Mouse (Mus musculus): ENCODE data around the gene Mt4. TPM values are rescaled to one million over a fixed set of nuclear protein-coding genes. Genes with fewer than 3 reads are reported as not detected.

The Mt4 gene
- polyA plus RNA-seq, 1 experiment from 2014 or later, result not detected

DNA sequence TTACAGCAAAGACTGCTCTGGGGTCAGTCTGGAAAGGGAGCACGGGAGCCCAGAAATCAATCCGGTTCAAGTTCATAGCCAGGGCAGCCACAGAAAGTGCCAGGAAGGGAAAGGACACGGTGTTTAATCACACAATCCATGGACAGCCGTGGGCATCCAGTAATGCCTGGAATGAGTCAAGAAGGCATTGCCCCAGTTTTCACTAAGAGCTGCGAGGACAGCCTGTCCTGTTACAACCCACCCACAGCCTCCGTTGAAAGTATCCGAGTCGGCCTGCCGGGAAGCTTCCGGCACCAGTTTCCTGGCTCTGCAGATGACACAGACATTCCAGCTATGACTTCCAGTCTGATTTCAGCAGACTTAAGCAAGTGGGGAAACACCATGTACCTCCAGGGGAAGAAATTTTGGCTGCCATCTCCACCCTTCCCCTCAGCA, 34.3 kb downstream of the Mt4 start:
- H3K36me3 ChIP-seq, result no peaks in the 10 kb centered on the region
- H3K9me3 ChIP-seq (replicated peaks), result no peaks in the 10 kb centered on the region
- H3K4me3 ChIP-seq, result peak overlapping the region; percentile 58
- 38% methylated on average over 10 of the region's 10 CpGs for WGBS
- peaks cover 26% of the 10 kb centered on the region for H3K4me1 ChIP-seq (replicated peaks)
- ATAC-seq (replicated peaks; ENCODE audit: insufficient number of reproducible peaks, insufficient read depth, low FRiP score, low read depth), result no peak
- peaks cover 59% of the 10 kb centered on the region for H3K27me3 ChIP-seq
- H3K4me2 ChIP-seq, result peak overlapping the region; percentile 97
- H3K27ac ChIP-seq, result no peak overlapping the region
- H3K9ac ChIP-seq, result no peak overlapping the region

DNA sequence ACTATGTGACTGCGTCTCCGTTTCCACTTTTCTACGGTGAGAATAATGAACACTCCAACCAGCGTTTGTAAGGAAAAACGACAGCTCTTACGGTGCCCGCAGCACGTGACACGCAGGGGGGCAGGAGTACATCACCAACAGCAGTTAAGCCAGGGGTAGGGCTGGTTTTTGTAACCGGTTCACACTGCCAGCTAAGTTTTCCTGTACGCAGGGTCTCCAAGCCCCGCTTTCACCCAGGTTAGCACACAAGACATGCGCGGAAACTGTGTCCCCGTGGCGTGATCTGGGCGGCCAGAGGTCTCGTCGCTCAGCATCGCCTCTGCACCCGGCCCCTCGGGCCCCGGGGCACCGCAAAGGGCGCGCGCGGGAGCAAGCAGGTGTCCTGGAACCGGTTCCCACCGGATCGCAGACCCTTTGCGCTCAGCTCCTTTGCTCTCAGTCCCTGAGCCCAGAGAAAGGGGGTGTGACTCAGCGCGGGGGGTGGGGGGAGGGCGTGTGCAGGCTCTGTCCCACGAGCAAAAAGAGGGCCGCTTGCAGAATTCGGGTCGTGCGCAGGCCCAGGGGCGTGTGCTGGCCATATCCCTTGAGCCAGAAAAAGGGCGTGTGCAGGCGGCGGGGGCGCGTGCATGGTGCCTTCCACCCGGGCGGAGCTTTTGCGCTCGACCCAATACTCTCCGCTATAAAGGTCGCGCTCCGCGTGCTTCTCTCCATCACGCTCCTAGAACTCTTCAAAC, 35.2 kb downstream of the Mt4 start, which contains the start of gene Mt2:
Gene Mt2, plus strand, starts transcription at position 590 of the 734 bp plus-strand sequence.
- H3K36me3 ChIP-seq, result no peaks in the 10 kb centered on the region
- ATAC-seq (replicated peaks; ENCODE audit: insufficient number of reproducible peaks, insufficient read depth, low FRiP score, low read depth), result peak; percentile 82
- H3K27ac ChIP-seq, result peak within 1 kb of the TSS; percentile 29

DNA sequence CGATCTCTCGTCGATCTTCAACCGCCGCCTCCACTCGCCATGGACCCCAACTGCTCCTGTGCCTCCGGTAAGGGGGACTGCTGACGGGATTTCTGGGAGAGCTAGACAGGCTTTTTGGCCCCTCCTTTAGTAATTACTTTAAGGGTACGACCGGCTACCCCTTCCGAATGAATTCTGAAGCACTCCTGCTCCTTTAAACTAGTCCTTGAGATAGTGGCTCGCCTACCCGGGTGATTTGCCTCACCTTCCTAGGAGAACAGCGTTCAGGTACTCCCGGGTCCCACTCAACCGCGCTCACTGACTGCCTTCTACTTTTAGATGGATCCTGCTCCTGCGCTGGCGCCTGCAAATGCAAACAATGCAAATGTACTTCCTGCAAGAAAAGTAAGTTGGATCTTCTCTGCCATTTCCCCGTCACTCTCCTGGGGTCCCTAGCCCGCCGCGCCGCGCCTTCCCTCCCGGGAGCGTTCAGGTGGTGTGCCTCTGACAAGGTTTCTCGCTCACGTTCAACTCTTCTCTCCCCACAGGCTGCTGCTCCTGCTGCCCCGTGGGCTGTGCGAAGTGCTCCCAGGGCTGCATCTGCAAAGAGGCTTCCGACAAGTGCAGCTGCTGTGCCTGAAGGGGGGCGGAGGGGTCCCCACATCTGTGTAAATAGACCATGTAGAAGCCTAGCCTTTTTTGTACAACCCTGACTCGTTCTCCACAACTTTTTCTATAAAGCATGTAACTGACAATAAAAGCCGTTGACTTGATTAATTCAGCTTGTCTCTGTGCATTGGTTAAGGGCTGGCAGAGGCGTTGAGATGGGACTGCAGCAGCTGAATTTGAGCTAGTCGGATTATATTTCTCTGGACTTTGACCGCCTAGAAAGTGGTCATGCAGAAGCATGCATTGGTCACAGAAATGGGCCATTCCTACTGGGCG, 36.1 kb downstream of the Mt4 start:
- Histone ChIP-seq H3K4me2 (peak overlapping the region; percentile 97), H3K27me3 (peaks cover 72% of the 10 kb centered on the region), H3K4me3 (peak overlapping the region; percentile 58), H3K4me1 (replicated peaks) (peaks cover 24% of the 10 kb centered on the region), H3K9me3 (replicated peaks) (no peaks in the 10 kb centered on the region), H3K27ac (peak overlapping the region; percentile 29; the same call in 1 of the 2 replicates), H3K36me3 (no peaks in the 10 kb centered on the region), H3K9ac (peak overlapping the region; percentile 56)
- no peak for ATAC-seq (replicated peaks; ENCODE audit: insufficient number of reproducible peaks, insufficient read depth, low FRiP score, low read depth)
- 3% methylated on average over 39 of the region's 39 CpGs for WGBS

More for the DNA sequence above, 35.2 kb downstream of the Mt4 start, which contains the start of gene Mt2:
- Histone ChIP-seq H3K4me3 (peak within 1 kb of the TSS; percentile 58), H3K9ac (peak within 1 kb of the TSS; percentile 56), H3K4me2 (peak within 1 kb of the TSS; percentile 97), H3K4me1 (replicated peaks) (peaks cover 24% of the 10 kb centered on the region), H3K9me3 (replicated peaks) (no peaks in the 10 kb centered on the region), H3K27me3 (peaks cover 68% of the 10 kb centered on the region)
- WGBS, result under 1% methylated on average over 56 of the region's 56 CpGs

DNA sequence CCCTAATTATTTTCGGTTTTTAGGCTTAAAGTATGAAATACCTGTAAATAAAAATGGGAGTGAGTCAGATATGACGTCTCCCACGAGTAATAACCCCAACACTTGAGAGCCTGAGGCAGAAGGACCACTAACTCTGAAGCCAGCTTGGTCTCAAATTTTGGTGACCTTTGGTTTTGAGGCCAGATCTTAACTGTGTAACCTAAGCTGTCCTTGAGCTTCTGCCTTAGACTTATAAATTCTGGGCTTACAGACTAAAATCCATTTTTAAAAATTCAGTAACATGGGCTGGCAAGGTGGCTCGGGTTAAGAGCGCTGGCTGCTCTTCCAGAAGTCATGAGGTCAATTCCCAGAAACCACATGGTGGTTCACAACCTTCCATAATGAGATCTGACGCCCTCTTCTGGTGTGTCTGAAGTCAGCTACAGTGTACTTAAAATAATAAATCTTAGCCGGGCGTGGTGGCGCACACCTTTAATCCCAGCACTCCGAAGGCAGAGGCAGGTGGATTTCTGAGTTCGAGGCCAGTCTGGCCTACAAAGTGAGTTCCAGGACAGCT, 36.9 kb downstream of the Mt4 start:
- Histone ChIP-seq H3K27me3 (peaks cover 76% of the 10 kb centered on the region), H3K9ac (no peak overlapping the region), H3K36me3 (no peaks in the 10 kb centered on the region), H3K4me2 (peak overlapping the region; percentile 97), H3K9me3 (replicated peaks) (no peaks in the 10 kb centered on the region), H3K4me3 (no peak overlapping the region), H3K4me1 (replicated peaks) (peaks cover 29% of the 10 kb centered on the region), H3K27ac (no peak overlapping the region)
- 54% methylated on average over 11 of the region's 11 CpGs for WGBS
- ATAC-seq (replicated peaks; ENCODE audit: insufficient number of reproducible peaks, insufficient read depth, low FRiP score, low read depth), result no peak

DNA sequence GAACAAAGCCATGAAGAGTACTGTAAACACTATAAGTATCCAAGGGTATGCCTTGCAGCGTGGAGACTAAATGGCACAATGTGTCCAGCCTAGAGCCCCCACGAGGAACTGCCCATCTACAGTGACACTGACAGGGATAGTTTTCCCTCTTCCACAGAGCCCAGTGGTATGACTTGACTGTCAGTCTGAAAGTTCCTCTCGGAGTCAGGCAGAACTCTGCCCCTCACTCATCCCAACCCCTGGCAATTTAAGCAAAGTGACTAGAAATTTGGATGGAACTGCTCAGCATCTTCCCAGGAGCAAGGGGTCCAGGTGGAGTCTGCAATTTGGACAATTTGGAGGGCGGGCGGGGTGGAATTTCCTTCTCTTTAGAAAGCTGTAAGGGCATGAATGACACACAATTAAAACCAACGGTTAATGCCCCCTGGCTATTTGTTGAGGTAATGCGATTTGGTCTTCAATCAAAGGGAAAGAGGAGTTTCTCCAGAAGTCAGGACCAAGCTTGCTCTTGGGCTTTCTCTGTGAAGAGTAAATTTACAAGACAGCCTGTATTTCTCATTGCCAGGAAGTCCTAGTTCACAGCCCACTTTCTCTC, 37.7 kb downstream of the Mt4 start:
- H3K4me1 ChIP-seq (replicated peaks), result peaks cover 32% of the 10 kb centered on the region
- 34% methylated on average over 7 of the region's 7 CpGs for WGBS
- no peaks in the 10 kb centered on the region for H3K9me3 ChIP-seq (replicated peaks)
- H3K36me3 ChIP-seq, result no peaks in the 10 kb centered on the region
- no peak for ATAC-seq (replicated peaks; ENCODE audit: insufficient number of reproducible peaks, insufficient read depth, low FRiP score, low read depth)
- H3K27me3 ChIP-seq, result peaks cover 76% of the 10 kb centered on the region
- H3K4me2 ChIP-seq, result no peak overlapping the region
- H3K27ac ChIP-seq, result no peak overlapping the region
- no peak overlapping the region for H3K4me3 ChIP-seq
- no peak overlapping the region for H3K9ac ChIP-seq

DNA sequence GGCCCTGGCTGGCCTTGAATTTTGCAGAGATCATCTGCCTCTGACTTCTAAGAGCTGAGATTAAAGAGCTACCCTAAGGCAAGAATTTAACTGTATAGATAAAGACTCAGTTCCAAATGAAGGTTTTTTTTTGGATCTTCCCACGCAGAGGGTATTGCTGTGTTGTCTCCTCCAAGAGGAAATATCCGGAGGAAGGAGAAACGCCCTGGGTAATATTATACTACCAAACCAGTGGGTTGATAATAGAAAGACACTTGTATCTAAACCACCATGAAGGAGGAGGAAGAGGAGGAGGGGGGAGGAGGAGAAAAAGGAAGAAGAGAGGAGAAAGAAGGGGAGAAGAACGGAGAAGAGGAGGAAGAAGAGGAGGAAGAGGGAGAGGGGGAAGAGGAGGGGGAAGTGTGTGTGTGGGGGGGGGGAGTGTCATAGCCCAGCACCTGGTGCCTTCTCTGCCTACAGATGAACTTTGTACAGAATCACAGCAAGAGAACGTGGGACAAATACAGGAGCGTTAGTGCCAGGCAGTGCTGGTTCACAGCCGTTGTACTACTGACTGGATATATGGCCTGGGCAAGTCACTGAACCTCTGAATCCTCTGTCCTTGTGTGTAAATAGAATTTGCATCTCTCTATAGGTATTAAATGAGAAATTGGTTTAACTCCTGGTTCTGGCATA, 40.9 kb downstream of the Mt4 start:
- peaks cover 69% of the 10 kb centered on the region for H3K27me3 ChIP-seq
- no peak for ATAC-seq (replicated peaks; ENCODE audit: insufficient number of reproducible peaks, insufficient read depth, low FRiP score, low read depth)
- peak overlapping the region; percentile 93; the same call in 1 of the 2 replicates for H3K27ac ChIP-seq
- H3K4me2 ChIP-seq, result peak overlapping the region; percentile 81; the same call in 1 of the 2 replicates
- H3K9ac ChIP-seq, result no peak overlapping the region
- H3K36me3 ChIP-seq, result no peaks in the 10 kb centered on the region
- H3K4me3 ChIP-seq, result no peak overlapping the region
- H3K4me1 ChIP-seq (replicated peaks), result peaks cover 23% of the 10 kb centered on the region
- H3K9me3 ChIP-seq (replicated peaks), result no peaks in the 10 kb centered on the region
- 66% methylated on average over 7 of the region's 7 CpGs for WGBS

DNA sequence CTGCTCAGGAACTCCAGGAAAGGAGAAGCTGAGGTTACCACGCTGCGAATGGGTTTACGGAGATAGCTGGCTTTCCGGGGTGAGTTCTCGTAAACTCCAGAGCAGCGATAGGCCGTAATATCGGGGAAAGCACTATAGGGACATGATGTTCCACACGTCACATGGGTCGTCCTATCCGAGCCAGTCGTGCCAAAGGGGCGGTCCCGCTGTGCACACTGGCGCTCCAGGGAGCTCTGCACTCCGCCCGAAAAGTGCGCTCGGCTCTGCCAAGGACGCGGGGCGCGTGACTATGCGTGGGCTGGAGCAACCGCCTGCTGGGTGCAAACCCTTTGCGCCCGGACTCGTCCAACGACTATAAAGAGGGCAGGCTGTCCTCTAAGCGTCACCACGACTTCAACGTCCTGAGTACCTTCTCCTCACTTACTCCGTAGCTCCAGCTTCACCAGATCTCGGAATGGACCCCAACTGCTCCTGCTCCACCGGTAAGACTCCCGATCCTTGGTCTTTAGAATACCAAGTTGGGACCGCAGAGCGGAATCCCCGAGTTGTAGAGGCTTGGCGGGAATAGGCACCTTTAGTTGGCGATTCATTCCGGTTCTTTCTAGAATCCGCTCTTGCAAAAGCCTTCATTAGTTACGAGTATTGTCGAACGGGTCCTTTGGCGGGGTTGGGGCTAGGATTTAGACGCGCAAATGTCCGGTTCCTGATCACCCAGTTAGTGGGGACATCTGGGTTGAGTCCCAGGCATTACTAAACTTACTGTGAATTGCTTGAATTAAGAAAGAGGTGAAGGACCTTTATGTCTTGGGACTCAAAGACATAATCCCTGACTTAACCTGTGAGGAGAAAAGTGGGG, 42.1 kb downstream of the Mt4 start, which contains the start of gene Mt1:
Gene Mt1, plus strand, starts transcription at position 226 of the 856 bp plus-strand sequence.
- H3K27ac ChIP-seq, result peak within 1 kb of the TSS; percentile 93
- peaks cover 63% of the 10 kb centered on the region for H3K27me3 ChIP-seq
- H3K4me2 ChIP-seq, result peak within 1 kb of the TSS; percentile 81
- peaks cover 28% of the 10 kb centered on the region for H3K4me1 ChIP-seq (replicated peaks)
- H3K36me3 ChIP-seq, result no peaks in the 10 kb centered on the region
- H3K4me3 ChIP-seq, result peak within 1 kb of the TSS; percentile 64
- peak within 1 kb of the TSS; percentile 74 for H3K9ac ChIP-seq
- ATAC-seq (replicated peaks; ENCODE audit: insufficient number of reproducible peaks, insufficient read depth, low FRiP score, low read depth), result peak; percentile 93
- under 1% methylated on average over 50 of the region's 50 CpGs for WGBS
- no peaks in the 10 kb centered on the region for H3K9me3 ChIP-seq (replicated peaks)

DNA sequence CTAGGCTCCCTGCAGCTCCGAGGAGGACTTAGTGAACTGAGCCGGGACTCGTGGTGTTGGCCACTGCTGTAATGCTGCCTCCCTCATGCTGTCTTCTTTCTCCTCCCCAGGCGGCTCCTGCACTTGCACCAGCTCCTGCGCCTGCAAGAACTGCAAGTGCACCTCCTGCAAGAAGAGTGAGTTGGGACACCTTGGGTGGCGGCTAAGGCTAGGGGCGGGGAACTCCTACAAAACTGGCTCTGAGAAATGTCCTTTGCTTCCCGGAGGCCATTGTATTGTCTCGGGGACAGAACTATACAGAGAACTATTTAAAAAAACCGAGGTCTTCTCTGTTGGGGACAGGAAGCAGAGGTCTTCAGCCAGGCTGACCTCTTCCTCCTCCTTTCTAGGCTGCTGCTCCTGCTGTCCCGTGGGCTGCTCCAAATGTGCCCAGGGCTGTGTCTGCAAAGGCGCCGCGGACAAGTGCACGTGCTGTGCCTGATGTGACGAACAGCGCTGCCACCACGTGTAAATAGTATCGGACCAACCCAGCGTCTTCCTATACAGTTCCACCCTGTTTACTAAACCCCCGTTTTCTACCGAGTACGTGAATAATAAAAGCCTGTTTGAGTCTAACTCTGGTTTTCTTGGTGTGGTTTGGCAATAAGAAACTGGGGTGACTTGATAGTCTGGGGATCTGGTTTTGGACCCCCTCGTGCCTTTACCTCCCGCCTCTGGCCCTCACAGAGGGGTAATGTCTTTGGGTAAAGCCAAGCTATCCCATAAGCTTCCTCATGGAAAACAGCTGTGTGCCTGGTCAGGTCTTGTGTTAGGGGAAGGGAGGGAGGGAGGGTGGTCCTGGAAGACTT, 42.9 kb downstream of the Mt4 start:
- no peaks in the 10 kb centered on the region for H3K36me3 ChIP-seq
- peak overlapping the region; percentile 74 for H3K9ac ChIP-seq
- H3K27me3 ChIP-seq, result peaks cover 63% of the 10 kb centered on the region
- H3K9me3 ChIP-seq (replicated peaks), result no peaks in the 10 kb centered on the region
- peak overlapping the region; percentile 93 for H3K27ac ChIP-seq
- H3K4me1 ChIP-seq (replicated peaks), result peaks cover 28% of the 10 kb centered on the region
- no peak for ATAC-seq (replicated peaks; ENCODE audit: insufficient number of reproducible peaks, insufficient read depth, low FRiP score, low read depth)
- 6% methylated on average over 25 of the region's 25 CpGs for WGBS
- peak overlapping the region; percentile 81 for H3K4me2 ChIP-seq
- H3K4me3 ChIP-seq, result peak overlapping the region; percentile 64

DNA sequence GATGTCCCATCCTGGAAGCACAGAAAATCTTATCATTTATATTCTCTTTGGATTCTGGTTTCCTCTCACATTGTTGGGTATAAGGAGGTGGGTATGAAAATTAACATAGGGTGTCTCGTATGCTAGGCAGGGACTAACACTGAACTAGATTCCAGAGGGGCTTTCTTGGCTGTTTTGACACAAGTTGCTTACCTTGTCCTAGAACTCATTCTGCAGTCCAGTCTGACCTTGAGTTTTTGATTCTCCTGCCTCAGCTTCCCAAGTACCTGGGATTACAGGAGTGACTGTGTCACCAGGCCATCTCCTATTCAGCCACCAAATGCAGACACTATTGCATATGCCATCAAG, 43.5 kb downstream of the Mt4 start:
- Histone ChIP-seq H3K27ac (no peak overlapping the region), H3K4me3 (peak overlapping the region; percentile 64), H3K4me1 (replicated peaks) (peaks cover 28% of the 10 kb centered on the region), H3K27me3 (peaks cover 60% of the 10 kb centered on the region), H3K36me3 (no peaks in the 10 kb centered on the region), H3K4me2 (peak overlapping the region; percentile 81), H3K9me3 (replicated peaks) (no peaks in the 10 kb centered on the region), H3K9ac (no peak overlapping the region)
- ATAC-seq (replicated peaks; ENCODE audit: insufficient number of reproducible peaks, insufficient read depth, low FRiP score, low read depth), result no peak
- 88% methylated on average over 1 of the region's 1 CpGs for WGBS

Measured in heart, embryonic 15.5 days (tissue).